Mouse (Mus musculus) right cerebral cortex, postnatal 4 days (tissue): ENCODE data around the gene Cadps2.

Source experiments
- DNase-seq: peaks from one replicate; pipeline ENCODE4 v3.0.0-alpha.2; 2022

Gene Cadps2

DNA sequence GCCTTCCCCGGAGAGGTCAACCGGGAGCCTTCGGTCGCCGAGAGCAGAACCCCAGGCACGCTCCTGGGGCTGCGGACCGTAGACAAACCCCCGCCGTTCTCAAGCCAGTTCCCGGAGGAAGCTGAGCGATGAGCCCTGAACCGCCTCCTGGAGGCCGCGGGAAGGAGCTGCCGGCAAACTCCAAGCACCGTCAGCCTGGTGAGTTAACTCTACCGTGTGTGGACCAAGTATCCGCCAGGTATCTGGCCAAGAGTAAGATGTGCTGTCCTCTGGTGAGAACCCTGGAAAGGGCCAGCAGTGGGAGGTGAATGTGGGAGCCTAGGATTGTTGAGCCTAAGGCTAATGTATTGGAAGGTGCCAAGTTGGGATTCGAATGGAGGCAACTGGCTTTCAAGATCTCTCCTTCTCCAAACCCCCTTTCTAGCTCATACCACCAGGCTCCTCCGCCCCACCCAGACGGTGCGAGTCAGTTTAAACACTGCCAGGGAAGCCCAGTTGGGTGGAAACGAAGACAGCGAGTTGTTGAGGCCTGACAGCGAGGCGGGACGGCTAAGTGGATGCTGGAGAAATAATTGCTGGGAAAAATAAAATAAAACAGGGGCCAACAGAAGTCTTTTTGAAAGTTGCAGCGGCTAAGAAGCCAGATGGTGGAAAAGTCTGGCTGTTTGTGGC, 589.5 kb downstream of the Cadps2 start:
- DNase-seq: peak; percentile 38

DNA sequence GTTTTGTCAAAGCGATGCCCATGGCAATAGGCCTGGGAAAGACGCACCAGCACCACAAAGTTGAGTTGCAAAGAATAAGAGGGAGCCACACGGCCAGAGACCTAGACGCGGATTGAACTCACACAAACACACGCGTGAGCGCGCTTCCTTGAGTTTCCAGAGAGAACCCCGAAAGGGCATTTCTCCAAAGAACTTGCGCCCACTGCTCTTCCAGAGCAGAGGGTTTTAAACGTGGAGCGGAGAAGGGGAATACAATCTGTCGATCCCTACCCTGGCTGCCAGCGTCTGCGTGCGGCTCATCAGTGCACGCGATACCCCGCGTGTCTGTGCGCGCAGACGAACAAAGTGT, 590.2 kb downstream of the Cadps2 start:
- peak; percentile 18 for DNase-seq

DNA sequence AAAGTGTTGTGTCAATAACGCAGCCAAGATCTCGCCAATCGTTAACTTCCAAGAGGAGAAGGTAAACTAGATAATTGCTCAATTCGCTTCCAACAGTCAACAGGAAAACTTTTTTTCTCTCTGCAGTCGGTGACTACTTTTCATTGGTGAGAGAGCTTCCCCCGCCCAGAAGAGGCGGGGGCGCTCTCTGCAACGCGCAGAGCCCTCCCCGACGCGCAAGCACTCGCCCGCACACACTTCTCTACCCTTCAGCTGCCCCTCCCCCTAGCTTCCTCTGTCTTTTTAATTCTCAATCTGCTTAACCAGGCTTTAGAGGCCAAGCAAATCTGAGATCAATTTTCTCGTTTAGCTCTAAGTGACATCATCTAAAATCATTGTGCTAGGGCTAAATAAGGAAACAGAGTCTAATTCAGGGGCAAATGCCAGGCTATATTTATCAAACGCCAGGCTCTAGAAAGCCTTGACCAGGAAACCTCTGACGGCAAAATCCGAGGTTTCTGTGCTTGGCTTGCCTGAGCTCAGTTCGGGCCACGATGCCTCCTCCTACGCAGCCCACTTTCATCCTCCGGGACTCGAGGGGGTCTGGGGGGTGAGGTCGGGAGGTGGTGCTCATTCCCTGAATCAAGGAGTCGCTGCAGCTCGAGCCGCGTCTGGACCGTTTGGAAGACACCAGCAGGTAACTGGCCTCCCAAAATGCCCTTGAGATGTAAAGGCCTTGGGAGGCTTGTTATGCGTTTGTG, 590.7 kb downstream of the Cadps2 start, which contains the start of gene Fezf1:
Fezf1 (minus strand) TSS at position 50 of the 740 bp plus-strand sequence.
- no peak for DNase-seq

DNA sequence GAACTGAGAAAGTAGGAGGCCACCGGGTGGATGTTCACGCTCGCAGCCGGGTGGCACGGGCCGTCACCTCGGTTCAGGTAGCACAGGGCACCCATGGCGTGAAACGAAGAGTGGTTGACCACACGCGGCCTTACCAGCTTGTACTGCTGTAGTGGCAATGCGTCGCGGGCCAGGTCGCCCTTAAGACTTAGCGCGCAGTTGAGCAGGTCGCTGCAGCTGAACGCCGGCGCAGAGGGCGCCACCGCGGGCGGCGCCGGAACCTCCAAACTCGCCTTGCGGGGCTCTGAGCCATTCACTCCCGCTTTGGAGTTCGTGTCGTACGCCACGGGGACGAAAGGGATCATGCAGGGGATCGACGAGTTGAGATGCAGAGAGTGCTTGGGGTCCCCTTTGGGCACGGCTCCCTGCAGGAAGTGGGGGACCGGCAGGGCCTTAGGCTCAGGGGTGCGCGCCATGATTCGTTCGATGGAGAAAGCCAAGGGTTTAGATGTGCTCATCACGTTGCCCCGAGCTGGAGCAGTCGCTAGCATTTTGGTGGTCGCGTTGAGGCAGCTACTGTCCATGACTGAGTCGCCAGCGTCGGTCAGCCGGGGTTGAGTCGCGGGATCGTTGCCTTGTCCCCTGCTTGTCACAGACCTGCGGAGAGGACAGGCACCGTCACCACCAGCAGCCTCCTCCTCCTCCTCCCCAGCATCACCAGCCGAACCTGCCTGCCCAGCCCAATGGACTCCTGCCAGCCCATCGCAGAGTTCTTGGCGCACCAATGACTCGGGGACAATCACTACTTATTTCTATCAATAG, 591.5 kb downstream of the Cadps2 start:
- DNase-seq: peak; percentile 18

DNA sequence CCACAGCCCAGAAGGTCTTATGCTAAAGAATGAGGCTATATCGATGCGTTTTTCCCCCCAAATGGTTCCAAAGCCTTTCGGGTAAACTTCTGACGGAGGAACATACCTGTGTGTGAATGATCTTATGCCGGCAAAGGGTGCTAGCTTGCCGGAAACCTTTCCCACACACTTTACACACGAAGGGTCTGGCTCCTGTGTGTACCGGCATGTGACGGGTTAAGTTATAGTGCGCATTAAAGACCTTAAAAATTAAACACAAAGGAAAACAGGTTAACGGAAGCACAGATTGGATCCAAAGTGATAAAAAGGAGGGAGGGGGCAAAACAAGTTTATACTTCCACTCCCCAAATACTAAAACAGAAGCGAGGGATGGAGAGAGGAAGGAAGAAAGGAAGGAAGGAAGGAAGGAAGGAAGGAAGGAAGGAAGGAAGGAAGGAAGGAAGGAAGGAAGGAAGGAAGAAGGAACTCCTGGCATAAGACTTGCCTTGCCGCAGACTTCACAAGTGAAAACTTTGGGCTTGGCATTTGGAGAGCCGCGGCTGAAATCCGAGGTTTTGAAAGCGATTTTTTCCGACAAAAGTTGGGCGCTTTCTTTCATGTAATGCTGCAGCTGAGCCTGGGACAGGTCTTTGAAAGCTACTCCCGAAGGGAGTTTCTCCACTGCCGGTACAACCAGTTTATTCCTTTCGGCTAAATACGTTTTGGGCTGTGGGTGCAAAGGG, 592.3 kb downstream of the Cadps2 start:
- DNase-seq: no peak

DNA sequence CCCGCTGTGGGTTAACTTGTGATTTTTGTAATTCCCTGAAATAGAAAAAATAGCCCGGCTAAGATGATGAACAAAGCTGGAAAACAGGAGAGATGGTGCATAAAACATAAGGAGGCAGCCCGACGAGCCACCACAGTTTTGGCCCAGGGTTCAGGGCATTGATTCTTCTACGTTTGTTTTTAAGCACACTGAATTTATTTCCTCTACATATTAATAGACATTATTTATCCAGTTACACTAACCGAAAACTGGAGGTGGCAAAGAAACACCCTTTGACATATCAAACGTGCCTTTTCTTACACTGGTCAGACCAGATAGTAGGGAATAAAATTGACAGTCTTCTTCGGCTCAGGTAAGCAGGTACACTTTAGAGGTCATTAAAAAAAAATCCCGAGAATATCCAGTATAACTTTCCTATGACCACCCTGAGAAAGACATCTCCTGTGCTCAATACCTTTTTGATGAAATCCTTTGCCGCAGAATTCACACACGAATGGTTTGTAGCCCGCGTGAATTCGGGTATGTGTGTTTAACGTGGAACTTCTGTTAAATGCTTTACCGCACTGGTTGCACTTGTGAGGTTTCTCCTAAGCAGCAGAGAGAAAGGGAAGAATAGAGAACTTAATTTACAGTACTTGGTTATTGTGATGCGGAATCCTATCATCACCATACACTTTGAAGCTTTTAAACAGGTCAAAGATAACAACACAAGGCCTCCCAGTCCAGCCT, 593.0 kb downstream of the Cadps2 start:
- DNase-seq: no peak

DNA sequence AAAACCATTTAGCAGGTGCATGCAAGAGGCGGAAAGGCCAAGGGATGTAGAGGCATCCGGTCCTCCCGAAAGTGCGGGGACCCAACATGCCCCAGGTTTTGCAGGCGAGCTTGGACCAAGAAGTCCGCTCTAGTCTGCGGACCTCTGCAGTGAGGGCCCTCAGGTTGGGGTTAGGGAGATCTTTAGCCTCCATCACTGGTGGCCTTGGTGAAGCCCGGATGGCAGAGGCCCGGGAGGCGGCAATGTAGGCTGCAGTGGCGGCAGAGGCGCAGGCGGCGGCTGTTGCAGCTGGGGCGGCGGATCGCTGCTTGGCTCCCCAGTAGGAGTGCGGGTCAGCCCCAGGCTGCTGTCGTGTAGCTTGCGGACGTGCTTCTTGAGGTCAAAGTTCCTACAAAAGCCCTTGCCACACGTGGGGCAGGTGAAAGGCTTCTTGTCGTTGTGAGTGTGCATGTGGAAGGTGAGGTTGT, 593.6 kb downstream of the Cadps2 start:
- DNase-seq: no peak

DNA sequence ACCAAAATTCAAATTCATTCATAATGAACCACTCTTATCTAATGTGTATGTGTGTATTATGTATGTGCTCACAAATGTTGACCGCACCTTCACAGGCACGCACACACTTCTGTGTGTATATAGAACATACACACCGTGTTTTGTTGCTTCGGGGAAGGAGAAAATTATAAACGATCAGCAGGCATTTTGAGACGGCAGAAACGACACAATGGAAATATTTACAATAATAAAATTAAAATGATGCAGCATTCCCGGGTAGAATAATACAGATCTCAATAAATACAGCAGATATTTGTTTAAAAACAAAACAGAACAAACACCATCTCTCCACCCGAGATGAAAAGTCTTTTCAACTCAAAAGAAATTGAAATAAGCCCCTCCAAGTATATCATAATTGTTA, 594.1 kb downstream of the Cadps2 start:
- DNase-seq: no peak

DNA sequence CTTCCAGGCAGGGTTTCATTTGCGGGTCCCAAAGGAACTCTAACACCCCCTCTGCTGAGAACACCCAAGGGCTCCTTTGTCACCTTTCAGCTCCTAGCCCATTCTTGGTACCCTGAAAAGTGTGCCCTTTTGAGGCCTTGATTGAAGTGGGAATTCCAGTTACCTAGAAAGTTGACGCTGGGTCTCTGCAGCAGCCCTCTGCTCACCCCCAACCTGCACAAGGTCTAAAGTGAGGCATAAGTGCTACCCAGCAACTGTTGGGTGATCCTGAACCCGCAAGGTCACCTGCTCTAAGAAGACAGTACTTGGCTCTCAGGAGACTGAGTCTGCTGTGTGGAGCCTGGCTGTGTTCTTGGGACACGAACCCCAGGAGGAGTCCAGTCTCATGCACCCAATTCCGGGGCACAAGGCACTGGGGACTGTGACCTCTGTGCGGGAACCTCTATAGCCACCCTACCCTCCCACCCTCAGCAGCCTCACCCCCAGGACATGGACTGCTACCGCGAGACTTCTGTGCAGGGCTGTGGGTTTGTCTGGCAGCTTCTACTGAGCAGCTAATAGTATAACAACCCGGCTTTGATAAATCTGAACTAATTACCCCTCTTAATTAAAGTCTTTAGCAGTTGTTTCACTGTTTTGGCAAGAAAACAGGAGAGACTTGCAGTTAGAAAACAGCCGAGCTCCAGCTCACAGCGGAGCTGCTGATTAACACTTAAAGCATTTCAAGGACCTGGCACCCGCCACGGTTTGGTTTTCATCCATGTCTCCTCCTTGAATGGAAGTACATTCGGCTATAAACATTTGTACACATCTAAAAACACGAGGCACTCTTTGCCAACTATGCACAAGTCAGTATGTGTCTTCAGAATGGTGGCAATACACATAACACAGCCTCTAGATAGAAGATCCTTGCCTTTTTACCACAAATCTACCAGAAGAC, 595.1 kb downstream of the Cadps2 start:
- DNase-seq: peak; percentile 16
